Mouse (Mus musculus): Measurements from ENCODE around the gene Gm43552.
"Not testable (repeated sequence)": the region's sequence is repeated elsewhere in the genome, so short reads cannot be mapped to it uniquely, and the experiment has no call there.

Gene Gm43552

DNA sequence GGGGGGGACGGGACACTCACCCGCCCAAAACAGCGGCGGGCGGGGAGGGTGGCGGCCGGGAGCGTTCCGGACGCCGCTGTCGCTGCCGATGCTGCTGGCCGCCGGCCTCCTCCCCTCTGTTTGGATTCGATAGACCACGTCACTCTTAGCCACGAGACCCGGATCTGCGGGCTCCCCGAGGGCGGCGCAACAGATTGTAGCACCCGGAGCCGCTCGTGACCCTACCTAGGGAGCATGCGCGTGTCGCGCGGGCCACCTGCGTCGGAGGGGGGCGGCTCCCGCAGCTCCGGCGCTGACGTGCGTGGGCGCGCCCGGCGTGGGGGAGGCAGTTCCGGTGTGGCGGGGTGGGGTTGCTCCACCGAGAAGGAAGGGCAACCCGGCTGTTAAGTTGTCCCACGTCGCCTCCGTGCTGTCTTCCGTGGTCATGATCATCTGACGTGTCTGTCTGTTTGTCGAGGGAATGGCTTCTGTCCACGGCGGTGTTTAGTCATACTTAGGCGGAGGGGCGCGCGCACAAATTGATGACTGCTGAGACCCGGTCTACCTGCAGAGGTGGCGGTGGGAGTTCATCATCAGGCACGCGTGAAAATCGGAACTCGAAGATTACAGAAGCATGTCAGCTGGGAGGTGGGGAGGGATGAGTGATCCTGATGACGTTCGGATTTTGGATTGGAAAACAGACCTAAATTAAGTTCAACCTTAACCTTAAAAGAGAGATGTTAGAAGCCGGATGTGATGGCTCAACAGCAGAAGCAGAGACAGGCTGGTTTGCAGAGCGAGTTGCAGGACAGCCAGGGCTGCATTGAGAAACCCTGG, at the start of gene Gm43552:
Gene Gm43552, minus strand, starts transcription at position 118 of the 816 bp plus-strand sequence.
- DNase-seq (ENCODE audit: low spot score): peak; percentile 94

DNA sequence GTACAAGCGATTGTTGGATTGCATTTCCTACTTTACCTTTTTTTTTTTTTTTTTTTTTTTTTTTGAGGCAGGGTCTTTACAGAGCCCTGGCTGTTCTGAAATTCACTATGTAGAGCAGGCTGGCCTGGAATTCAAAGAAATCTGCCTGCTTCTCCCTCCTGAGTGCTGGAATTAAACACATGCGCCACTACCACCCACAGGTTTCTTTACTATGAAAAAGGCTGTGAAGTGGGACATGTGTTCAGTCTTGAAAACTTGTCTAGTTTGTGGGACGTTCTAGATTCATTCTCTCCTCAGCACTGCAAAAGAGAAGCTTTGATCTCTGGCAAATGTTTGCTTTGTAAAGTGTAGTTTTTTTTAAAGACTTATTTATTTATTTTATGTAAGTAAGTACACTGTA, 49.3 kb upstream of the Gm43552 start:
- DNase-seq (ENCODE audit: low spot score): no peak

DNA sequence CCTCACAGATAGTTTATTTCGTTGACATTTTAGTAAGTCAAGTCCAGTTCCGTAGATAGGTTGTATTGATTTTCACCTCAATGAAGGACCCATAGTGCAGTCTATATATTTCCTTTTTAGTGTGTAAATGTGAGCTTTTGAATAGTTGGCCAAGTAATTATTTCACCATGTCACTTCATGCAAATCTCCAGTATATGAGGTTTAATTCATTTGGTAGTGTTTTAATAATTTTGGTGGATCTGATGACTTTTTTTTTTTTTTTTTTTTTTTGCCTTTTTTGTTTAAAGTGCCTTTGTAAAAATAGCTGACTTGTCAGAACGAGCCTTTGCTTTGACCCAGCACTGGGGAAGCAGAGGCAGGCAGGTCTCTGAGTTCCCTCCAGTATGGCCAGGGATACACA, 47.2 kb upstream of the Gm43552 start:
- DNase-seq (ENCODE audit: low spot score): no peak

GRCm38 (mm10) chr5:65538829-65539228, 46.2 kb upstream of the Gm43552 start:
- no peak for DNase-seq (ENCODE audit: low spot score)

DNA sequence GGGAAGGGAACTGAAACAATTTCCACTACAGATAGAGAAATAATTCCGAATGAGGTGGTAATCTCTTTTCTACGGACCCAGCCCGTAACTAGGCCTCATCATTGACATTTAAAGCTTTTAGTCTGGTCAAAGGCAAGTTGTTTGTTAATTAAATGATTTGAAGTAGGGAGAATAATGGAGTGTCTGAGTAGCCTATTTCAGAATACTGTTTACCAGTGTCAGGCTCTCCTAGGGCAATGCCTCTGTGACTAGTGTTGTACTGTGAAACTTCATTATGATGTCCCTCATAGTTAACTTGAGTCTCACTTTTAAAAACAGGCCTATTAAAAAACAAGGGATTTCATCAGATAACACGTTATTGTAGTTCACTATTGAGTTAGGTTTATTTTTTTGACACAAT, 45.5 kb upstream of the Gm43552 start:
- DNase-seq (ENCODE audit: low spot score): peak; percentile 21

GRCm38 (mm10) chr5:65537420-65538071, 44.9 kb upstream of the Gm43552 start:
- peak; percentile 74 for DNase-seq (ENCODE audit: low spot score)

DNA sequence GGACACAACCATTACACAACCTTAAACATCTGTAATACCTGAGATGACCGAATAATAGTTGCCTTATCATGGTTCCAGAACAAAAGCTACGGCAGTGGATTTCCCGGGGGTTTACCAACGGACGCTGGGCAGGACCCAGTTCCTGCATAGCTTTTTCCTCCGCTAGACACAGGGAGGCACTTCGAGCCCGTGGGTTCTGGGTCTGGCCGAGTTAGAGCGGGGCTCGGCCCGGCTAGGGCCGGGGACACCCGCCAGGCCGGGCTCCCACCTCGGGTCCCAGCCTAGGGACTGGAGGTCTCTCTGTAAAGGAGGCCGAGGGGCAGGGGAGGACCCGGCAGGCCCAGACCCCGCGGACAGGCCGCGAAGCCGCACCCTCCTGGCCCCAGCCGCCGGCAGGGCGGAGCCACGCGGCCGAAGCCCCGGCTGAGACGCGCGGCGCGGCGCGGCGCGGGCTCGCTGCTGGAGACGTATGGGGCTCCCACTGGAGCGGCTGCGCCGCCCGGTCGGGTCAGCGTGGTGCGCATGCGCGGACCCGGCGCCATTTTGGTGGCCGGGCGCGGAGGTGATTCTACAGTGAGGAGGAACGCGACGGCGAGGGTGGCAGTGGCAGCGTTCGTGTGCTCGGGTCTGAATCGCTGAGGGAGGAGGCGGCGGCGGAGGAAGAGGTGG, 44.3 kb upstream of the Gm43552 start, which contains the start of the genes Smim14 and Ube2k:
Gene Smim14, minus strand, starts transcription at position 434 of the 669 bp plus-strand sequence.
Gene Ube2k, plus strand, starts transcription at position 483 of the 669 bp plus-strand sequence.
- DNase-seq (ENCODE audit: low spot score): peak; percentile 93

GRCm38 (mm10) chr5:65536068-65536465, 43.4 kb upstream of the Gm43552 start:
- not testable (repeated sequence) for DNase-seq (ENCODE audit: low spot score)

- peak; percentile 71 for DNase-seq (ENCODE audit: low spot score)
Observed at GRCm38 (mm10) chr5:65535457-65536067, 42.9 kb upstream of the Gm43552 start.

GRCm38 (mm10) chr5:65534496-65534895, 41.9 kb upstream of the Gm43552 start:
- DNase-seq (ENCODE audit: low spot score): no peak

GRCm38 (mm10) chr5:65531283-65531682, 38.6 kb upstream of the Gm43552 start:
- no peak for DNase-seq (ENCODE audit: low spot score)

DNA sequence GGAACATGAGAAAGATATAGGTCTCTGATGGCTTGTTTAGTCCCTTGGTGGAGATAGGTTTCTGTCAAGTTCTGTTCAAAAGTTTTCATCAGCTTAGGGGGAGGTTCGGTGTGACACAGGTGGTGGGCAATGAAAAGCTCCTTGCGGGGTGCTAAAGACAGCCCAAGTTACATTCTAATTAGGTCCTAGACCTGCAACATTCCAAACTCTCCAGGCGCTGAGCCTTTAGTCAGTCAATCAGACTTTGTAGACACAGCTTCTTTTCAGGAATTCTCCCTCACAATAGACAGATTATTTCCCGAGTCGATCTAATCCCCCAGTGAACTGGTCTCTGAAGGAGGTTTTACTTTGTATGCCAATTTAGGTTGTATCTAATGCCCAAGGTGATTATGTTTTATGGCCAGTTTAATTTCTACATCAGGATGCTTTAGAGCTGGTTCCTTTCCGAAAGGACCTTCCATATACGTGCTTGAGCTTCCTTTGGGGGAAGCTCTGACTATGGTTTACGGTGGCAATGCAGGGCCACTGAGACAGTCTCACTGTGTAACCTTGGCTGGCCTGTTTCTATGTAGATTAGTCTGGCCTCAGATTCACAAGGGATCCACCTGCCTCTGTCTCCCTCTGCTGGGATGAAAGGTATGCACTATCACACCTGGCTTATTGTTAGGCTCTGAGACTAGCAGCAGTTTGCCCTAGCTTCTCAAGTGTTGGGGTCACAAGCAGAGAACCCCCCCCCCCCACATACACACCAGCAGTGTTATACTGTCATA, 33.2 kb upstream of the Gm43552 start:
- no peak for DNase-seq (ENCODE audit: low spot score)

- DNase-seq (ENCODE audit: low spot score): no peak
Observed at GRCm38 (mm10) chr5:65524831-65525230, 32.2 kb upstream of the Gm43552 start.

DNA sequence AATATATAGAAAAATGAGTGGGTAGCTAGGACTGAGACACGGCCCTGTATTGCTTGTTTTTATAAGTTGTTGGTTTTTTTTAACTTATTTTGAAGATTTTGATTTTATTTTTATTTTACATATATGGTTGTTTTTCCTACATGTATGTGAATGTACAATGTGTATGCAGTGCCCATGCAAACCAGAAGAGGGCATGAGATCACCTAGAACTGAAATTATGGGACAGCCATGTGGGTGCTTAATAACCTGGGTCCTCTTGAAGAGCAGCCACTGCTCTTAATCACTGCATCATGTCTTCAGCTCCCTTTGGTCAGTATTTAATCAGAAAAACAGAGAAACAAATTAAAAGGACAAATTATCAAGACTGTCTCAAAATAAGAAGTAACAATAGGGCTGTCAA, 29.2 kb upstream of the Gm43552 start:
- DNase-seq (ENCODE audit: low spot score): no peak

DNA sequence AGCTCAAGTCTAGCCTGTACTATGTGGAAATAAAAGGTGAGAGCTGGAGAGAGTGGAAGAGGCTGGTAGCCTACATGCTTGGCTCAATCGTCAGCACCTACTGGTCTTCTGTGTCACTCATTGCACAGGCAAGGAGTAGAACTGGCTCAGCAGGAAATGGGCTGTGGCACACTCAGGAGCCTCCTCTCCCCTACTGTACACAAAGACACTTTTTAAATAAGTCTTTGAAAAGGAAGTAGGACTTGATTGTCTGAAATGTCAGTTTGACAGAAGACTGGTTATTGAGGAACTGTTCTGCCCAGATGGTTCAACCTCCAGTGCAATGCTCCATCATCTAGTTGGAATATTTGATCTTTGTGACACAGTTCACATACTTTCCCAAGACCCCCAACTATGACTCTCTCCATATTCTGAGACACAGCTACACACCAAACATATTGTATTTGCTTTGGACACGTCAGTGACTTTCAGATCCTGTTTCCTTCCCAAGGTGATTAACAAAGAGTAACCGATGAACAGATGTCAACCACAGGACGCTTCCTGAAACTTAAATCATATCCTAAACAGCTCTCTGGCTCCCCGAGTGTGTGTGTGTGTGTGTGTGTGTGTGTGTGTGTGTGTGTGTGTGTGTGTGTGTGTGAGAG, 22.1 kb upstream of the Gm43552 start:
- no peak for DNase-seq (ENCODE audit: low spot score)

DNA sequence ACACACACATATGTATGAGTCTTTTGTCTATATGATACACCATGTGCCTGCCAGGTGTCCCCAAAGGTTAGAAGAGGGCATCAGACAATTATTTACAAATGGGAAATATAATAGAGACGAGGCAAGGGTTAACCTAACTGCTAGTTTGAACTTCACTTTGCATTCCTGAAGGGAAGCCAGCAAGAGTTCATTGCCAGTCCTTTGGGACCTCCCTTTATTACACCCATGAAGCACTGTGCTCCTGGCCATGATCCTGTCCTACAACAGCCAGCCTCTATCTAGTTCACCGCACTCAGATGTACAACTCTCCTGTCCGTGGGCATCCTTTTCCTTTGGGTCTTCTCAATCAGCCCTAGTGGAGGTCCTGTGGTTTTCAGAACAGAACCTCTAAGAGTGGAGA, 20.9 kb upstream of the Gm43552 start:
- no peak for DNase-seq (ENCODE audit: low spot score)

DNA sequence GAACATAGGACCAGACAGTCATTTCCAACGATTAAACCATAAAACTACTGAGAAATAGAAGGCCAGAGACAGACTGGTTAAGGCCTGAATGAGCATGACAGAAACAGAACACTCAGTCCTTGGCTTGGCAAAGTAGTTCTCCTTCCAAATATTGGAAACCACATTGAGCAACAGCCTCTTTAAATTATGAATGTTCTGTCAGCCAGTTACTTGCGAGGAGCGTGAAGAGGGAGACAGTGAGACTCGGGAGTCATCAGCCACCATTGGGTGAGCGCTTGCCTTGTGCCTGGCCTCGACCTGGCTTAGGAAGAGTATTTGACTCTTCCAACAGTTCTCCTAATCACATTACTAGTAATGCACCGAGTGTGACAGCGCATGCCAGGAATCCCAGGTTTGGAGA, 15.8 kb upstream of the Gm43552 start:
- DNase-seq (ENCODE audit: low spot score): no peak

- no peak for DNase-seq (ENCODE audit: low spot score)
Observed at GRCm38 (mm10) chr5:65505786-65506185, 13.2 kb upstream of the Gm43552 start.

GRCm38 (mm10) chr5:65501407-65501806, 8.8 kb upstream of the Gm43552 start:
- DNase-seq (ENCODE audit: low spot score): no peak

DNA sequence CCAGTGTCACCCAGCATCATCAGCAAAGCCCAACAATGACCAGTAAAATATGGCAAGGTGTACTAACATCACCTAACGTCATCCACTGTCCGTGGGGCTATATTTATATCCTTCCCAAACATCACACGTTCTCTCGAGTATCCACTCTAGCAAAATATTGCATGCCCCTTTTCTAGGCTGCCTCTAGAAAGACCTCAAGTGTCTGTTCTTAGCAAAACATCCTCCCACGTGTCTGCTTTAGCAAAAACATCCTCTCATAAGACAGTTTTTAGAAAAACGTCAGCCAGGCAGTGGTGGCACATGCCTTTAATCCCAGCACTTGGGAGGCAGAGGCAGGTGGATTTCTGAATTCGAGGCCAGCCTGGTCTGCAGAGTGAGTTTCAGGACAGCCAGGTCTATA, 7.6 kb upstream of the Gm43552 start:
- DNase-seq (ENCODE audit: low spot score): no peak
